Mouse (Mus musculus) embryonic fibroblast, embryonic 13.5 days (primary cell): Measurements from ENCODE around the gene Dazap1.

Source experiments
- CTCF ChIP-seq: IDR thresholded peaks from 2 replicates; pipeline ENCODE4 v1.5.1; 2011; ENCODE audit warnings: mild to moderate bottlenecking, control low read depth, low read length, moderate library complexity, borderline replicate concordance; ENCODE audit not compliant: insufficient read depth
- POLR2A ChIP-seq: IDR thresholded peaks from 2 replicates; pipeline ENCODE4 v1.6.1; 2011; ENCODE audit warnings: low read depth, mild to moderate bottlenecking, control low read depth, low read length, moderate library complexity

DNA sequence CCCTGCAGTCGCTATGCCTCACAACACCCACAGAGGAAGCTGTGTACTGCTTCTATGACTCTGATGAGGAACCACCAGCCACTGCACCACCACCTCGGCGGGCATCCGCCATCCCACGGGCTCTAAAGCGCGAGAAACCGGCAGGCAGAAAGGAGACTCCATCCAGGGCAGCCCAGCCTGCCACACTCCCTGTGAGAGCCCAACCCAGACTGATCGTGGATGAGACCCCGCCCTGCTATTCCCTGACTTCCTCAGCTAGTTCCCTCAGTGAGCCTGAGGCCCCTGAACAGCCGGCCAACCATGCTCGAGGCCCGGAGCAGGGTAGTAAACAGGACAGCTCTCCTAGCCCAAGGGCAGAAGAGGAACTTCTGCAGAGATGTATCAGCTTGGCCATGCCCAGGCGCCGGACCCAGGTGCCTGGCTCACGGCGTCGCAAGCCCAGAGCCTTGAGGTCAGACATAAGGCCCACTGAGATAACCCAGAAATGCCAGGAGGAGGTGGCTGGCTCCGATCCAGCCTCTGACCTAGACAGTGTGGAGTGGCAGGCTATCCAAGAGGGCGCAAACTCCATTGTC, 52.4 kb downstream of the Dazap1 start:
- TF ChIP-seq POLR2A (no peak), CTCF (no peak)
